Mouse (Mus musculus) inflammation-experienced regulatory T-cells (primary cell): Measurements from ENCODE around the gene Cypt12. TPM values are rescaled to one million over a fixed set of nuclear protein-coding genes. Genes with fewer than 3 reads are reported as not detected.

ENCODE experiments used
- polyA plus RNA-seq, 2 experiments: library from polyadenylated mRNA; unstranded; fragments of 100-300 nt; shearing (Covaris generic); gene quantifications; one replicate each; pipeline ENCODE4 v1.2.1; 2017

The Cypt12 gene
- polyA plus RNA-seq, result not detected

DNA sequence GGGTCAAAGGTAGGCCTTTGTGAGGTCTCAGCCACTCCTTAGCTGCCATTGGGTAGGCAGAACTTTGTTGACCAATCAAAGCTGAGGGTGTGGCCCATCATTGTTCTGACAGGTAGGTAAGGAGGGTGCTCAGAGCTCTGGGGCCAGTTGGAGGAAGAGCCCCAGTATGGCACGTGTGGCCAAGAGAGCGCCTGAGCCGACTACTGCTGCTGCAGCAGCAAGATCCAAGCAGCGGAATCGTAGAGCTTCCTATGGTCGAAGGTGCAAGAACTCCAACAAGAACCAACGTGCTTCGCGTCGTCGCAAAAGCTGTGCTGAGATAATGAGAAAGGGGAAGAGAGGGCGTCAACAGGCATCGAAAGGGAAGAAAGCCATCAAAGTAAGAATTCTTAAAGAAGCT, at the start of gene Cypt12:
Cypt12 (plus strand) TSS at position 112 of the 400 bp plus-strand sequence.

